Comparison of ENCODE assay signal across 7 mouse cellular contexts in the genomic region with DNA sequence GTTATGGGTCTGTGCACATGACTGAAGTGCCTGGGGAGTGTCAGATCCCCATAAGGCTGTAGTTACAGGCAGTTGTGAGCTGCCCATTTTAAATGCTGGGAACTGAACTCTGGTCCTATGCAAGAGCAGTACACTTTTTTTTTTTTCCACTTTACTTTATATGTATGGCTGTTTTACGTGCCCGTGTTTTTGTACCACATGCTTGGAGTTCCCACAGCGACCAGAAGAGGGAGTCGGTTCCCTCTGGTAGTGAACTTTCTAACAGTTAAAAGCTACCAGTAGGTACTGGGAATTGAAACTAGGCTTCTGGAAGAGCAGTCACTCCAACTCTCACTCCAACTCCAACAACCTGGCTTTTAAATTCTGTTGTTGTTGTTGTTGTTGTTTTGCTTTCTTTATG. TPM values are rescaled to one million over a fixed set of nuclear protein-coding genes. Genes with fewer than 3 reads are reported as not detected.
DNase-seq lines count a peak whose midpoint lies in the region; ATAC-seq lines count a peak whose summit lies in the region.

No protein-coding gene starts in this region.

- 31% methylated on average over 4 of the region's 4 CpGs for WGBS in limb, embryonic 12.5 days

- intact Hi-C loops in heart, postnatal 10 days (cut with DNase I): no loop called here

- no peaks in the 10 kb centered on the region for H3K27me3 ChIP-seq in limb, embryonic 12.5 days

- H3K9ac ChIP-seq in limb, embryonic 12.5 days (replicated peaks): no peak overlapping the region

- no peak overlapping the region for H3K27ac ChIP-seq in limb, embryonic 12.5 days

- no peaks in the 10 kb centered on the region for H3K9me3 ChIP-seq in limb, embryonic 12.5 days

- peaks cover 13% of the 10 kb centered on the region for H3K4me1 ChIP-seq in limb, embryonic 12.5 days (replicated peaks)

- 0 out of 2 replicates have a peak, but pooled peaks have one; percentile 22 for ATAC-seq in limb, embryonic 12.5 days (ENCODE audit: insufficient number of reproducible peaks, insufficient read depth, low FRiP score, low TSS enrichment, low read depth)

- H3K36me3 ChIP-seq in limb, embryonic 12.5 days: peaks cover 30% of the 10 kb centered on the region

- H3K4me3 ChIP-seq in limb, embryonic 12.5 days (replicated peaks): 0 out of 2 replicates have a peak overlapping the region, but pooled peaks have one; percentile 86

- peak; percentile 85 for DNase-seq in CD4-positive helper T cell, adult 2 months (ENCODE audit: low read depth, low spot score)
- DNase-seq in ES-CJ7 (ENCODE audit: low read depth, low spot score): peak; percentile 88
- peak; percentile 50 for DNase-seq in embryo, embryonic 11 days
- peak; percentile 32 to 57 for DNase-seq in heart, postnatal 10 days
- DNase-seq in monocyte, adult 2 months (ENCODE audit: low read depth in 1 of 2, low spot score in 2 of 2): peak; percentile 48 to 55
- DNase-seq in thymus, postnatal 14 days: peak; percentile 79

- H3K4me2 ChIP-seq in limb, embryonic 12.5 days: peak overlapping the region; percentile 78; the same call in 1 of the 2 replicates

RNA-seq across cellular contexts. Expression of a gene that starts 0.7 kb away (rescaled TPM):
- 10 to 100 TPM; 30.9 to 34.9 TPM for total RNA-seq in heart, postnatal 10 days (2021)
- polyA plus RNA-seq in limb, embryonic 12.5 days (2016; fragmentation: Nextera tagmentation; extraction: Ambion mirVana): 64.8 and 65.3 TPM in 2 replicates

RNA-seq across cellular contexts. Expression of a gene that starts 24.2 kb away (rescaled TPM):
- total RNA-seq in heart, postnatal 10 days (2021): 10 to 100 TPM; 13.9 to 14.5 TPM
- 26.8 and 29.4 TPM in 2 replicates for polyA plus RNA-seq in limb, embryonic 12.5 days (2016; fragmentation: Nextera tagmentation; extraction: Ambion mirVana)

RNA-seq across cellular contexts. Expression of a gene that starts 26.5 kb away (rescaled TPM):
- 10 to 100 TPM; 73.7 to 74.8 TPM for total RNA-seq in heart, postnatal 10 days (2021)
- 24.9 and 28.4 TPM in 2 replicates for polyA plus RNA-seq in limb, embryonic 12.5 days (2016; fragmentation: Nextera tagmentation; extraction: Ambion mirVana)

RNA-seq across cellular contexts. Expression of a gene that starts 27.2 kb away (rescaled TPM):
- 100 to 1,000 TPM; 163 to 182 TPM for total RNA-seq in heart, postnatal 10 days (2021)
- polyA plus RNA-seq in limb, embryonic 12.5 days (2016; fragmentation: Nextera tagmentation; extraction: Ambion mirVana): 368 and 439 TPM in 2 replicates
